Mouse (Mus musculus) cerebral cortex, adult 2 months (tissue): ENCODE measurements around the gene Rchy1.

Experiments
- WGBS: fragments of 180-500 bp; shearing (Covaris S2); methylation state at CpG from one replicate; pipeline ENCODE4 v1.1.7; 2018; 5-methylcytosine and 5-hydroxymethylcytosine counted together

Rchy1 gene

DNA sequence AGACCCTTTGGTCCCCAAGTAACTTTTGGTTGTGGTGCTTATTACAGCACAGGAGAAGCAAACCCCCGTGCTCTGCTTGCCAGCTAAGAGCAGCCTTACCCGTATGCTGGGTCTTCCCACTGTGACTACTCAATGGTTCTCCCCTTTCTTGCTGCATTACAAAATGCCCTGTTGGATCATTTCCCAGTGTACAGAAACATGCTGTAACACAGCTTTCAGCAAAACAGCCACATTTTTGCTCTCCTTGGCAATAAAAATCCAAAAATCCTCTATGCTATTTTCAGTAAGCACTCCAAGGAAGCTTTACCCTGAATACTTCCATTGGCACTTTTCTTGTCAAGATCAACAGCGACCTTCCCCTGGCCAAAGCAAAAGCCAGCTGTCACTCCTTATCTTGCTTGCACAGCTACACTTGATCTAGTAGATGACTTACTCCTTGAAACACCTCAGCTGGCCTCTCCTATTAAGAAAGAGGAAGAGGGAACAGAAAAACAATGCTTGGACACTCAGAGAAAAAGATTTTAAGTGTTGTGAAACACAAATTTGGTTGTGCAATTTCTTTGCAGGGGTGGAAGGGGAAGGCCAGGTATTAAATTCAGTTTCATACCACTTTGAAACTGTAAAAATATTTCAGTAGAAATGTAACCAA lies 2.1 kb downstream of the Rchy1 start:
- 7% methylated on average over 3 of the region's 3 CpGs for WGBS

GRCm38 (mm10) chr5:91959986-91960385 lies 2.9 kb downstream of the Rchy1 start:
- 55% methylated on average over 1 of the region's 1 CpGs for WGBS

DNA sequence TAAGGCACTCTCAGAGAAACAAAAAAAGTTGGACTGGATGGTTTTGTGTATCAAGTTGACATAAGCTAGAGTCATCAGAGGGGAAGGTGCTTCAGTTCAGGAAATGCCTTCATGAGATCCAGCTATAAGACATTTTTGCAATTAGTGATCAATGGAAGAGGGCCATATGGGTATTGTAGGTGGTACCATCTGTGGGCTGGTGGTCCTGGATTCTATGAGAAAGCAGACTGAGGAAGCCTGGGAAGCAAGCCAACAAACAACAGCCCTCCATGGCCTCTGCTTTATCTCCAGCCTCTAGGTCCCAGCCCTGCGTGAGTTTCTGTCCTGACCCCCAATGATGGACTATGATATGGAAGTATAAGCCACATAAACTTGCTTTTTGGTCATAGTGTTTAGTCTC lies 3.8 kb downstream of the Rchy1 start:
- WGBS: 97% methylated on average over 1 of the region's 1 CpGs

DNA sequence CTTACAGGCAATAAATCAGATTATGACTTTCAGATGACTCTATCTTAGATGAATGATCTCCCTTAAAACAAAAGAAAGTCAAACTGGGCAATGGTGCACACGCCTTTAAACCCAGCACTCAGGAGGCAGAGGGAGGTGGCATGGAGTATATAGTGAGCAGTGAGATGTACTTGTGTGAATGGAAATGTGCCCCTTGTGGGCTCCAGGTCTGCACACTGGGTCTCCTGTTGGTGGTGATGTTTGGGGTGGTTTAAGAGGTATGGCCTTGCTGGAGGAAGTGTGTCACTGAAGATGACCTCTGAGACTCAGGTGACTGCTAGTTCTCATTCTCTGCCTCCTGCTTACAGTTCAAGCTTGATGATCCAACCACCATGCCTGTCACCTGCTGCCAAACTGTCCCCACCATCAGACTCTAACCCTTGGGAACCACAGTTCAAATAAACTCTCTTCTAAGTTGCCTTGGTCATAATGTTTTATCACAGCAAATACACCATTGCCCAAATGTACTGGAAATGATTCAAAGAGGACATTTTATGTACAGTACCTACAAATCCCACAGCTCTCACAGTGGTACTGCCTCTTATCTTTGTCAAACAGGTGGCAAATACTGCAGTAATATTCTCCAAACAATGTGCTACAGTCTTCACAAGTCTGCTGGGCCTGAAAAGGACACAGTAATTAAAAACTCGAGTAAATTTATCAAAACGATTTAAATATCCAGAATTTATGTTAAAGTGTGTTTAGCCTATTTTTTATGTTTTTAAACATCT lies 5.7 kb downstream of the Rchy1 start:
- 87% methylated on average over 3 of the region's 3 CpGs for WGBS

DNA sequence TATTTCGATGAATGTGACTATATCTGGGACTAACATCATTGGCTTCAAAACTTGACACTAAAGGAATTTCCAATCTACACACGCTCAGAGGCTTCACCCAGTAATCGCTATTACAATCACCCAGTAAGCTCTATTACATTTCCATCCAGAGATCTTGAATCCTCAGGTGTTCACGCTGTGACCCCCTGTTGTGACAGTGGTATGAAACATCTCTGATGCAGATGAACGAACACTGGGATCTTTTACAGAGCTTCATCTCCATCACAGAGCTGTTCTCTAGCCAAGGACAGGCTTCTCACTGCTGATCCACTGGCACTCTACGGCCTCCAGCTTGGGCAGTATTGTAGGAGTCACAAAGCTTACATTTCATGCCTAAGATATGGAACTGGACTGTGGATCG lies 13.4 kb downstream of the Rchy1 start:
- WGBS: 92% methylated on average over 7 of the region's 7 CpGs

DNA sequence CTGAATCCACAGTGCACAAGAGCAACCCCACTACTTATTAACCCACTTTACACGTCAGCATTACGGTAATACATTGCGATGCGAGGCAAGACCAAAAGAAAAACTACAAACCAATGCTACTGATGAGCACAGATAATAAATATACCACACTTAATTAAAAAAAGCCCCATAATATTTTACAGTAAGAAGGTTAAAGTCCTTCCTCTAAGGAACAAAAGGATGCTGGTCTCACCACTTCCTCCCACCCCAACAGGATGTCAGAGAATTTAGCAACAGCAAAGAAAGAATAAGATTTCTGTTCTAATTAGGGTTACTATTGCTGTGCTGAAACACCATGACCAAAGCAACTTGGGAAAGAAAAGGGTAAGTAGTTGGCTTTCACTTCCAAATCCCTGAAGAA lies 15.9 kb downstream of the Rchy1 start:
- 99% methylated on average over 4 of the region's 4 CpGs for WGBS

- 90% methylated on average over 1 of the region's 1 CpGs for WGBS
These were observed 17.3 kb downstream of the Rchy1 start for GRCm38 (mm10) chr5:91945609-91946008.

DNA sequence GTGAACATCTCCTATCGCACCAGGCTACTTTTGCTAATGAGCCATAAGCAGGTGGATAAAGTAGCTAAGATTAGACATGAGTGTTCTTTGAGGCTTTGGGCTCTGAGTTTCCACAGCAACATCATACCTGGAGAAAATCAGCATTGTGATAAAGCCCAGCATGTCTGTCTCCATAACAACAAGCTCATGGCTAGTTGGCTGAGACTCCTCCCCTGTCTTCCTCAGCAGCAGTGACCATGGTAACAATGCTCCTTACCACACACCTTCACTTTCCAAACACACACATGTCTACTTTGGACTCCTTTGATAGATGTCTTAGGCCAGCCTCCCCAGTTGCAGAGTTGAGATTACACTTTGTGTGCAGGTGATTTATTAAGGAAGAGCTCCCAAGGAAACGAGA lies 49.6 kb downstream of the Rchy1 start:
- WGBS: 83% methylated on average over 2 of the region's 2 CpGs

- 74% methylated on average over 13 of the region's 13 CpGs for WGBS
These were observed 51.3 kb downstream of the Rchy1 start for GRCm38 (mm10) chr5:91911384-91912106.

DNA sequence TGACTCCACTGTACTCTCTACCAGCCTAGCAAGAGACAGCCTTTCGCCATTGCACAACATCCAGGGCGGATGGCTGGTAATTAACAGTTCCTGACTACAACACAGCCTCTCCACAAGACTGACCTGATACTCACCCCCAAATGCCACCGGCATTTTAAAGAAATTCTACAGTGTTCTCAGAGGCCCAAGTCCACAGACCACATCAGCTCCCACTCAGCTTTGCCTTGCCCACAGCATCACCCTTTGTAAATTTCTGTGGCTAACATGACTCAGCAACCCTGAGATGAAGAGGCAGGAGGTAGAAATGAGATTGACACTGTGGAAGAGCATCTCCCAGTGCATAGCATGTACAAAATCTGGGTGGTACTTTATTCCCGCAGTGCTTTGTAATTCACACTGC lies 52.3 kb downstream of the Rchy1 start:
- WGBS: 90% methylated on average over 4 of the region's 4 CpGs

GRCm38 (mm10) chr5:91909010-91909620 lies 53.8 kb downstream of the Rchy1 start:
- 45% methylated on average over 10 of the region's 10 CpGs for WGBS
